Mouse (Mus musculus) granulocyte monocyte progenitor cell, adult 5-6 weeks (primary cell): ENCODE data around the gene Dag1. TPM values are rescaled to one million over a fixed set of nuclear protein-coding genes. Genes with fewer than 3 reads are reported as not detected.

Source experiments
- total RNA-seq, 2 experiments: library from RNA; stranded (forward) in 1 of 2; stranded (reverse) in 1 of 2; fragments of 200-712, 200-1000 nt in 1 of 2; fragments of >200 nt in 1 of 2; fragmentation: Nextera tagmentation in 1 of 2; gene quantifications; 2 replicates each; pipeline ENCODE4 v1.2.3; 2014 to 2017

Gene Dag1
- total RNA-seq, 2 experiments from 2014 or later, result 4.6 to 12.5 TPM

Other genes with a start within 250 kb of the Dag1 start
- 14.1 and 15.1 TPM in 2 replicates for gene Gmppb, start 214.7 kb downstream of the Dag1 start, total RNA-seq (2014; fragmentation: Nextera tagmentation)
- gene Gmppb, start 214.7 kb downstream of the Dag1 start, total RNA-seq (2017), result 16.1 and 41.8 TPM in 2 replicates
- gene Amigo3, start 210.8 kb downstream of the Dag1 start, total RNA-seq (2014; fragmentation: Nextera tagmentation), result 2.2 and 3.4 TPM in 2 replicates
- 2.2 and 3.1 TPM in 2 replicates for gene Amigo3, start 210.8 kb downstream of the Dag1 start, total RNA-seq (2017)
- 0.67 TPM in 1 of 2 replicates, not detected in the other for gene Mst1, start 183.5 kb downstream of the Dag1 start, total RNA-seq (2014; fragmentation: Nextera tagmentation)
- 0.34 and 1.6 TPM in 2 replicates for gene Mst1, start 183.5 kb downstream of the Dag1 start, total RNA-seq (2017)
- gene Rnf123, start 180.6 kb downstream of the Dag1 start, total RNA-seq (2014; fragmentation: Nextera tagmentation), result 64.5 and 75.3 TPM in 2 replicates
- 29.7 and 30.3 TPM in 2 replicates for gene Rnf123, start 180.6 kb downstream of the Dag1 start, total RNA-seq (2017)
- gene Apeh, start 169.4 kb downstream of the Dag1 start, total RNA-seq (2014; fragmentation: Nextera tagmentation), result 72.6 and 79.0 TPM in 2 replicates
- gene Apeh, start 169.4 kb downstream of the Dag1 start, total RNA-seq (2017), result 75.8 and 83.2 TPM in 2 replicates
- gene Bsn, start 73.6 kb downstream of the Dag1 start, total RNA-seq (2014; fragmentation: Nextera tagmentation), result 6.2 and 9.0 TPM in 2 replicates
- gene Bsn, start 73.6 kb downstream of the Dag1 start, total RNA-seq (2017), result 3.2 and 3.7 TPM in 2 replicates
- gene Nicn1, start 26.5 kb upstream of the Dag1 start, total RNA-seq (2014; fragmentation: Nextera tagmentation), result 8.7 and 9.8 TPM in 2 replicates
- gene Nicn1, start 26.5 kb upstream of the Dag1 start, total RNA-seq (2017), result 5.2 and 10.7 TPM in 2 replicates
- gene Amt, start 32.9 kb upstream of the Dag1 start, total RNA-seq (2014; fragmentation: Nextera tagmentation), result 0.19 and 0.70 TPM in 2 replicates
- gene Amt, start 32.9 kb upstream of the Dag1 start, total RNA-seq (2017), result 1.8 TPM in 1 of 2 replicates, not detected in the other
- 256 and 296 TPM in 2 replicates for gene Rhoa, start 42.2 kb upstream of the Dag1 start, total RNA-seq (2014; fragmentation: Nextera tagmentation)
- 242 and 247 TPM in 2 replicates for gene Rhoa, start 42.2 kb upstream of the Dag1 start, total RNA-seq (2017)
- 13.7 and 16.6 TPM in 2 replicates for gene Tcta, start 42.2 kb upstream of the Dag1 start, total RNA-seq (2014; fragmentation: Nextera tagmentation)
- gene Tcta, start 42.2 kb upstream of the Dag1 start, total RNA-seq (2017), result 4.1 and 6.7 TPM in 2 replicates
- gene Gpx1, start 74.9 kb upstream of the Dag1 start, total RNA-seq (2014; fragmentation: Nextera tagmentation), result 2,602 and 2,684 TPM in 2 replicates
- gene Gpx1, start 74.9 kb upstream of the Dag1 start, total RNA-seq (2017), result 1,938 and 2,180 TPM in 2 replicates
- 78.5 and 89.4 TPM in 2 replicates for gene Usp4, start 83.9 kb upstream of the Dag1 start, total RNA-seq (2014; fragmentation: Nextera tagmentation)
- 62.7 and 75.5 TPM in 2 replicates for gene Usp4, start 83.9 kb upstream of the Dag1 start, total RNA-seq (2017)
- 1.6 TPM in 1 of 2 replicates, not detected in the other for gene 1700102P08Rik, start 128.8 kb upstream of the Dag1 start, total RNA-seq (2014; fragmentation: Nextera tagmentation)
- gene 1700102P08Rik, start 128.8 kb upstream of the Dag1 start, total RNA-seq (2017), result 0.43 TPM in 1 of 2 replicates, not detected in the other
- gene Ccdc36, start 164.5 kb upstream of the Dag1 start, total RNA-seq (2014; fragmentation: Nextera tagmentation), result not detected in 2 replicates
- 0.72 and 0.90 TPM in 2 replicates for gene Ccdc36, start 164.5 kb upstream of the Dag1 start, total RNA-seq (2017)
- not detected in 2 replicates for gene BC048562, start 172.5 kb upstream of the Dag1 start, total RNA-seq (2014; fragmentation: Nextera tagmentation)
- not detected in 2 replicates for gene BC048562, start 172.5 kb upstream of the Dag1 start, total RNA-seq (2017)
- gene Ccdc71, start 196.6 kb upstream of the Dag1 start, total RNA-seq (2014; fragmentation: Nextera tagmentation), result 22.2 and 23.5 TPM in 2 replicates
- gene Ccdc71, start 196.6 kb upstream of the Dag1 start, total RNA-seq (2017), result 13.2 and 17.9 TPM in 2 replicates
- 0.56 TPM in 1 of 2 replicates, not detected in the other for gene Klhdc8b, start 197.6 kb upstream of the Dag1 start, total RNA-seq (2014; fragmentation: Nextera tagmentation)
- 1.2 and 5.5 TPM in 2 replicates for gene Klhdc8b, start 197.6 kb upstream of the Dag1 start, total RNA-seq (2017)
- gene Lamb2, start 215.8 kb upstream of the Dag1 start, total RNA-seq (2014; fragmentation: Nextera tagmentation), result 0.38 TPM in 1 of 2 replicates, not detected in the other
- gene Lamb2, start 215.8 kb upstream of the Dag1 start, total RNA-seq (2017), result 0.05 and 0.09 TPM in 2 replicates
- 80.9 and 90.2 TPM in 2 replicates for gene Usp19, start 226.6 kb upstream of the Dag1 start, total RNA-seq (2014; fragmentation: Nextera tagmentation)
- 32.3 and 34.9 TPM in 2 replicates for gene Usp19, start 226.6 kb upstream of the Dag1 start, total RNA-seq (2017)
- gene Qars, start 243.7 kb upstream of the Dag1 start, total RNA-seq (2014; fragmentation: Nextera tagmentation), result 252 and 261 TPM in 2 replicates
- gene Qars, start 243.7 kb upstream of the Dag1 start, total RNA-seq (2017), result 144 and 181 TPM in 2 replicates